Mouse (Mus musculus) gastrocnemius, adult 8-10 months (tissue): ENCODE results near the gene Rnf182. TPM values are rescaled to one million over a fixed set of nuclear protein-coding genes. Genes with fewer than 3 reads are reported as not detected.

Experiments used
- DNase-seq, 2 experiments: peaks; one replicate each; pipeline ENCODE4 v3.0.0; 2022; ENCODE audit warnings: low spot score in 2 of 2
- total RNA-seq, 4 experiments: library from RNA; stranded (reverse); gene quantifications; 2 replicates each; pipeline ENCODE4 v1.2.4; 2022

The Rnf182 gene
- total RNA-seq, 4 experiments from 2014 or later, result 0.10 to 0.11 TPM; not detected in 2

DNA sequence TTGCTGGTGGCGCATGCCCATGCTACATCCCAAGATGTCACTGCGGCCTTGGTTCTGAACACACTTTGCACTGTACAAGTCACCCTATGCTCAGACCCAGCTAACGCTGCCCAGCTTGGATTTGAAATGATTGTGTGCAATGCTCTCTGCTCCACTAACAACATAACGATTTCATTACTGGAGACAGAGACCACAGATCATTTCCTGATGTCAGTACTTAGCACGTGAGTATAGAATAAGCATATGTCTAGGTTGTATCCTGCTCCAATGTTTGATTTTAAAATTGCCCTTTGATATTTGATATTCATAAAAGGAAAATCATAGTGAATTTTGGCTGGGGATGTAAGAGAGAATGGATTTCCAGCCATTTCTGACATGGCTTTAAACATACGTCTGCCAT is 3.5 kb upstream of the Rnf182 start:
- no peak for DNase-seq

DNA sequence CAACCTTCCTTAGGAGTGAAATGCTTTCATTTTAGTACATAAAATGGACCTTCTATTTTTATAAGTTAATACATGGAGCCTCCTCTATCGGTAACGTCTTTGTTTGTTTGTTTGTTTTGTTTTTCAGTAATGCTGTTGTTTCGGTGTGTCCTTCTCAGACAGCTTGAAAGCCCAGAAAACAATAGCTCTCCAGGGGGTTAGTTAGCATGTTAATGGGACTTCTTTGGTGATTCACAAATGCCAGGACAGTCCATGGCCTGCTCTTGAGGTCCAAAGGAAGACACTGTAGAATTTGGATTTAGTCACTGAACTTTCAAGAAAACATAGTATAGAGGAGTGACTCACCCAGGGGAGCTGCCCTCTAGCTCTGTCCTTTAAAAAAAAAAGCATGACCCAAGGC is 843 bp upstream of the Rnf182 start:
- no peak for DNase-seq

DNA sequence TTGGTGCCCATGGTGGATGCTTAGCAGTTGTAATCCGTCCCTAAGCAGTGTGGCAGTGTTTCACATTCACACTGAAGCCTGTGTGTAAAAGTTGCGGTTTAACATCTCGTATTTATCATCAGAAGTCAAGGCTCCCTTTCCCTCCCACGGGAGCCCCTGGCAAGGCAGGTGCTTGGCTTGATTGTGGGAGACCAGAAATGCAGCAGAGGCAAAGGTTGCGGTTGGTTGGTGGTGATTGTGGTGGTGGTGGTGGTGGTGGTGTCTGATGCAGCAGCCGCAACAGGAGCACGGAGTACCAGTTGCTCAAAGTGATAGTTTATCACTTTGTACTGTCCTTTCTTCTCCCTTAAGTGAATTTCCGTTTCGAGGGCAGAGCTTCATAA is 325 bp upstream of the Rnf182 start:
- no peak for DNase-seq

DNA sequence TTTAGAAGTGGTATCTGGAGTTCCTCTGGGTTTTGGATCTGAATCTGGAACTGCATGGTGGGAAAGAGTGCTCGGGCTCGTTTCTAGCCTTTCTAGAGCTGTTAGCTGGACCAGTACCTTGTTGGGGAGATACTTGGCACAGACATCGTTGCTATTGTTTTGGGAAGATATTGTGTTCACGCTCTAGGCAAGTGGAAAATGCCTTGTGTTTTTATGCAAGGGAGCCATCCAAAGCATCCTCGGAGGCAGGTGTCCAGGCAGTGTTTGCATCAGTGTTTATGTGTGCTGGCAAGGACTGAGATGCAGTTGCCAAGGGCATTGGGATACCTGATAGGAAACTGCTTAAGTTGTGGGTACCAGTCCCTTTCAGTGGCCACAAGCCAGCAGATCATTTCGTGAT is 1.0 kb downstream of the Rnf182 start:
- no peak for DNase-seq

DNA sequence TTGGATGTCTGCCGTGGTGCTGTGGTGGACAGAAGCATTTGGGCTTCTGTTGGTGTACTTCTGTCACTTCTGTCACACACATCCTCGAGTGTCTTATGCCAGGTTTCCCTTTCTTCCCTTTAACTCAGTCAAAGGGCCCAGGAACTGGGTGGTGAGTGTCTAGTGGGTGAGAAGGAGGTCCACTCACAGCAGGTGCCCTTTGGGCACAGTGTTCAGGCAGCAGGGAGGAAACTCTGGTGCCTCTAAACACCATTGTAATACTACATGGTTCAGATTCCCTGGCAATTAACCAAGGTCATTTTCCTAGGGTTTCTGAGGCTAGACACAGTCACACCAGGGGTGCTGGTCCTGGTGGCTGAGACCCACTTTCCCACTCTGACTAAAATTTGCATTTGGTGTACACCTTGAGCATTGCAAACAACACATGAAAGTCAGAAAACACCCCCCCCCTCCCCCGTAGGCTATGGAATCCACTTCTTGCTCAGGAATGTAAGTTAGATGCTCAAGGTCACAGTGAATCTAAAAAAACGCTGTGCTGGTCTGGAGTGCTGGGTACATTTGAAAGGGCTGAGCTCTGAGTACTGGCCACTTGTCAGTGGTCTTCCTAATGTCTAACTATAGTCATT is 4.2 kb downstream of the Rnf182 start:
- no peak for DNase-seq

DNA sequence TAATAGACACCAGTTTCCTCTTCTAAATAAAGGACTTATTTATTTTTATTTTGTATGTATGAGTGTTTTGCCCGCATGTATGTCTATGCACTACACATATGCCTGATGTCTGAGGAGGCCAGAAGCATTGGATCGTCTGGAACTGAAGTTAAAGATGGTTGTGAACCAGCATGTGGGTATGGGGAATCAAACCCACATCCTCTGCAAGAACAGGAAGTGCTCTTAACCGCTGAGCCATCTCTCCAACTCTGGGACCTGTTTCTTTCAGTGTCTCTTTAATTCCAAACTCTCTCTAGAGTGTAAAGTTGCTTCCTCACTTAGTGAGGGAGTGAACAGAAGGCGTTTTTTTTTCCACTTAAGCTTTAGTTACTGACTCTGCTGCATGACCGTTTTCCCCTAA is 12.4 kb downstream of the Rnf182 start:
- no peak for DNase-seq

DNA sequence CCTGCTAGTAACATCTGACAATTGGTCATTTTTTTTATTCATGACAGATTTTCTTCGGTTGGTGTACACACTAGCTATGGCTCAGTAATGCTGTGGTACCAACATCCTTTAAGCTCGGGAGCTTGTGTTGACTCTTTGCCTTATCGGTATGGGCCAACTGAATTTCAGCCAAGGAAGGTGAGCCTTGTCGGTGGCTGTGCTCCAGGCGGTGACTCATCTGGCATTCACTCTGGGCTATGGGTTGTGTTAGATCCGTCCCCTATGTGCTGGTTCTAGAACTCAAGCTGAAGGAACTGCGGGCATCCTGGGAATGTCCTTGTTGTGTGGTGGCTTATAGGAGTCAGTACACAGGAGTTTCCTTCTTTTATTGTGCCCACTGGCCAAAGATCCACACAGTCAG is 14.3 kb downstream of the Rnf182 start:
- peak in 1 of 2 experiments; percentile 29 for DNase-seq

DNA sequence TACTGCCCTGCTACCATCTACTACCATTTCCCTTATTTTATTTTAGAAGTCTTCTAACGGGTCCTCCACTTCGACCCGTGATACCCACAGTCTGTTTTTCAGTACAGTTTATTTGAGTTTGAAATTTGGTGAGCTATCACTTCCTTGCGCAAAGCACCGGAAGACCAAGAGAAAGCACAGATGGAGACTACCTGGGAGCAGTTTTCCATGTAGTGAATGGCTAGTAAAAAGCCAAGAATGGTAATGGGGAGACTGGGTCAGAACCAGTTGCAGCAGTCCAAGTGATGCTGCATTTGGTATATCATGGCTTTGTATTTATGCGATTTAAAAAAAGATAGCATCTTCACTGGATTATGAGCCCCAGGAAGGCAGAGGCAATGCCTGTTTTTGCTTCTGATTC is 15.8 kb downstream of the Rnf182 start:
- no peak for DNase-seq

DNA sequence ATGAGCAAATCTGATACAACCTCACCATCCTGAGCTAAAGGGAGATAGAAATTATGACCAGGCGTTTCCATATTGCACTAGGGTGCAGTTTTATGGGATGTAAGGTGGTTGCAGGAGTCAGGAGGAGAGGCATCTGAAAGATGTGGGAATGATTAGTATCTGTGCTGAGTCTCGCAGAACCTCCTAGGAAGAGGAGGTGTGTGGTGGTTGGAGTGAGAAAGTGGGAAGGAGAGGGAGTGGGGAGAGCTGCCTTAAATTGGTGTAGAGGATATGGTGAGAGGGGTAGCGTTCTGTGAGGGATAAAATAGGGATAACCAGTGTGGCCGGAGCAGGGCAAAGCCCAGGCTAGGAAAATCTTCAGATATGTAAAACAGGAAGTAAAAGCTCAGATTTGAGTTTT is 17.5 kb downstream of the Rnf182 start:
- no peak for DNase-seq

DNA sequence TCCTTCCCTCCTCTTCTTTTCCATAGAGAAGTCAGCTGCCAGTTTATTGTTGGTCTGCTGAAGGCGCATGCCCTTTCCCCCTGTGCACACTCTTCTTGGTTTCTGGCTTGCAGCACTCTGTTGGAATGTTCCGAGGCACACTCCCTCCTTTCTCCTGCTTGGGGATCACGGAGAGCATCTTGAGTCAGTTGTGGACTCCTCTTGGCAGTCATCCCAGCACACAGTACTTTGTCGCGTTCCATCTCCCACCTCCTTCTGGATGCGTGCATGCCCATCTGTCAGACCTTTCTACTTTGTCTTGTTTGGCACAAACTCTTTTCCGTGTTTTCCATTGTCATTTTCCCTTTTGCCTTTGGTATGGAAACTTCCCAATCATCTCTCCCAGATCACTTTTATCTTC is 22.2 kb downstream of the Rnf182 start:
- DNase-seq, result no peak

DNA sequence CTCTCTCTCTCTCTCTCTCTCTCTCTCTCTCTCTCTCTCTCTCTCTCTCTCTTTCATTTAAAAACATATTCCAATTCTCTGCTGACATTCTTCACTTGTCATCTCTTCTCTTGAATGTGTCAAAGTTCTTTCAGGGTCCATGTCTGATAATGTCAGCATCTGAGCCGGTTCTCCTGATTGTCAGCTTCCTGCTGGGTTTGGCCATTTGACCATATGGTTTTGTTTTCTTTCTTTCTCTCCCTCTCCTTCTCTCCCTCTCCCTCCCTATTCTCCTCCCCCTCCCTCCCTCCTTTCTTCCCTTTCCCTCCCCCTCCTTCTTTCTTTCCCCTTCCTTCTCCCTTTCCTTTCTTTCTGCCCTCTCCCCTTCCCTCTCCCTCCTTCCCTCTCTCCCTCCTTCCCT is 29.5 kb downstream of the Rnf182 start:
- no peak for DNase-seq

DNA sequence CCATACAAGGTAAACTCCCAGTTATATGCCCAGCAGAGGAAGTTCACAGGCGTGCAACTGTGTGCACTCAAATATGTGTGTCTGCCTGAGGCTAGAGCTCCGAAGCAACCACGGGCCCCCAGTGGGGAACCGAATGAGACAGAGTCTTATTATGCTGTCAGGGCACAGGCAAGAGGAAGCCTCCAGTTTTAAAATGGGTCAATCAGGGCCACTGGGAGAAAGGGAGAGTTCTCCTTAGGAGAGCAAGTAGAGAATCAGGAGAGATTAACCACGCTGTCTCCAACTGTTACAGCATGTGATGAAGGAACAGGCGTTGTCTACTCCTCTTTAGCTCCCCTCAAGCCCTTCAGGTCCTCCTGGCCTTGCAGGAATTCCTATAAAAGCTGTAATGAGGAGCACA is 33.0 kb downstream of the Rnf182 start:
- DNase-seq, result no peak

DNA sequence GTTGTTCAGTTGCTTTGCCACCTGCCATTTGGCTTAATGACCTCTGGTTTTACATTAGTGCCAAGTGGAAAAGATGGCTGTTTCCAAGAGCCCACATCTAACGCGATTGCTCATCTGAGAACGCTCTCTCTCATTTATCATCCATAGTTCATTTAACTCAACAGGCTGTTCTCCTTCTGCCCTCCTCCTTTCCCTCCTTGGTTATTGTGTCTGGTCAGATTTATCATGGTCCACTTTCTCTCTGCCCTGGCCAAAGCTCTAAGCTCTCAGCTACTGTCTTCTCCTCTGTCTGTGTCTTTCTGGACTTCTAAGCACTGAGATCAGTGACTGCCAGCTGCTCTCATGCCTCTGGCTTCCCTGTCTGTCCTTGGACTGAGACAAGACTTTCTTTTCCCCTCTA is 35.8 kb downstream of the Rnf182 start:
- DNase-seq, result no peak

DNA sequence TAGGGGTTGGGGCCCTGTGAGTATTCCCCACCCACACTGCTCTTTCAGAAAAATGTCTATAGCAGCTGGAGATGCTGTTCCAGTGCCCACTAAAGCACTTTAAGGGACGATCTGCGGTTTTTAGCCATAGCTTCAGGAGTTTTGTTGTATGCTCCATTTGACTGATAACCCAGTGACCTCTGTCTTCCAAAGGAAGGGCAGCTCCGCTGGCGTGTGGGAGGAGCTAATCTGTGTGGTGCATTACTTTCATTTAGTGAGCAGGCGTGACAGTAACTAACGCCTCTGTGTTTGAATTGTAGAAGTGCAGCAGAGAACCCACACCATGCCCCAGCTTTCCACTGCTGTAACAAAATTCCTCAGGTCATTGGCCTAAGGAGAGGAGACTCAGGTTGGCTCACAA is 38.6 kb downstream of the Rnf182 start:
- no peak for DNase-seq

DNA sequence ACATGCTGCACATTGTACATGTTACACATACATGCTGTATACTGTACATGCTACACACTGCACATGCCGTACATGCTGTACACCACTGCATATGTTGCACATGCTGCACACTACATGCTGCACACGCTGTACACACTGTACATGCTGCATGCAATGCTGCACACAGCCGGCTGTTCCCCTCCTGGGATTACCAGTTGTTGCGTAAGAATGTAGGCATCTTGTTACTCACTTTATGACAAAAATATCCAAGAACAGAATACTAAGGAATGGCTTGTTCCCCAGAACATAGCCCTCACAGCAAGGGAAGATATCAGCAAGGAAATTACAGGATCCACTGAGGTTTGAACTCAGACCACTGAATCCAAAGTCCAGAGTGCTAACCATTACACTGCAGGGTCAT is 47.7 kb downstream of the Rnf182 start:
- no peak for DNase-seq

DNA sequence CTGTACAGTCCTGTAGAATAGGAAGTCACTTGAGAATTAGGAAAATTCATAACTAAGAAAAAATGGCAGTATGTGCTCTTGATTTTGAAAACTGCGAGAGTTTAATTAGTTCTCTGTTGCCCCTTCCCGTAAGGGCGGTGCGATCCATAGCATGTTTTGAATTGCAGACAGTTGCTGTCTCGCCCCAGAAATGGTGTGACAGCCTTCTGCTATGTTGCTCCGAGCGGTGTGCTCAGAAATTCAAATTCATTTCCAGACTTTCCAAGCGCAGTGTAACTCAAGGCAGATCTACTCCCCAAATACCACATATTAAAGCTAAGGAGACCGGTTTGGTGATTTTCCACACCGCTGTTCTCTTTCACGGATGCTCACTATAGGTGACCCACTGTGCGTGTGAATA is 50.6 kb downstream of the Rnf182 start:
- no peak for DNase-seq

DNA sequence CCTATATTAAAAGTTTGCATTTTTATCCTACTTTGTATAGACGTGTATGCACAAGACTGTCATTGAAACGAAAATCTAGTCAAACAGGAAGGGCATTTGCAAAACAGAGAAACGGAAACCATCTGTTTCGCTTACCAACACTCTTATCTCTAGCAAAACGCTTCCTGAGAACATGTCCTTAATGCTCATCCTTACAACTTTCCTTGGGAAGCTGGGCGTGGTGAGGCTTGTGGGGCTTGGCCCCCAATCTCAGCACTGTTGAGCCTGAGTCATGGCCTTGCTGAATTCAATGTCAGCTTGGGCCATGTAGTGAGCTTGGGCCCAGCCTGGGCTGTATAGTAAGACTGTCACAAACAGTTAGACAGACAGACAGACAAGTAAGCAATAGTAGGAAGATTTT is 51.4 kb downstream of the Rnf182 start:
- DNase-seq, result no peak

DNA sequence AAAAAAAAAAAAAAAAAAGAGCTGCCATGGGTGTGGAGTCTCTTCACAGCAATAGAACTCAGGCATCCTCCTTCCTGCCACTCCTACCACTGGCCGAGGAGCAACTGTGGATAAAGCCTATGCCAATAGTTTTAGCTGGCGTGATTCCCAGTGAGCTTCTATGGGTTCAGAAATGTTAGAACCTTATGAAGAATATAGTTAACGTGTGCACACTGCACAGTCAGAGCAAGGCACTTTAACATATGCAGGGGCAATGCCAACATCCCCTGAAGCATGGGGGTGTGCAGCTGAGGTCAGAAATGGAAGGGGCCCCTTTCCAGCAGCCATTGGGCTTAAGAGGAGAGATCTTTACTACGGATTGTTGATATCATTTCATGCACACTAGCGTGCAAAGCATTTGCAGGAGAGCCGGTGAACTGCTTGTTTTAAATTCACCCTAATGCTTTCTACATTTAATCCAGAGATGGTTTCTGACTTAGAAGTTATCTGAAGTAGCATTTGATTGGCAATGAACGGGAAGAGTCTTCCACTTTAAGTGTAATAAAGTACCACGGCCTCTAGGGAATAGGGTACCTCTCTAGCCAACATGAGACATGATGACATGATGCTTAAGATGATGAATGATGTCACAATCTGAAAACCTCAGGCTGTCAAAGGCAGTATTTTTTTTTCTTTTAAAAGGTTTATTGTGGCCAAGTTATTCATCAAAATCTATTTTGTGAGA is 61.8 kb downstream of the Rnf182 start:
- DNase-seq, result no peak

DNA sequence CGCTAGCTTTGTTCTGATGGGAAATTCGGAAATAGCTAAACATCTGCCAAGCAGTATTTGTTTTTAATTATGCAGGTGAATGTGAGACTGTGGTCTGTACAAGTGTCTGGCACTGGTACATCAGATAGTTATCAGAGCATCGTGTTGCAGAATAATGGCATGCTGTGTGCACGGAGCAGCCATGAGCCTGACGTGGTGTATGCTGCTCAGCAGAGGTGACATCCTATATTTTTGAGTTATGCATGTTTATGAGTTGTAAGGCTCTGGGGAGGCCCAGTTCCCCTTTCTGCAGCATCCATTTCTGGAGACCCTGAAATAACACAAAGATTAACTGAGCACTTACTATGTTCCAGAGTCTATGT is 62.4 kb downstream of the Rnf182 start:
- no peak for DNase-seq

DNA sequence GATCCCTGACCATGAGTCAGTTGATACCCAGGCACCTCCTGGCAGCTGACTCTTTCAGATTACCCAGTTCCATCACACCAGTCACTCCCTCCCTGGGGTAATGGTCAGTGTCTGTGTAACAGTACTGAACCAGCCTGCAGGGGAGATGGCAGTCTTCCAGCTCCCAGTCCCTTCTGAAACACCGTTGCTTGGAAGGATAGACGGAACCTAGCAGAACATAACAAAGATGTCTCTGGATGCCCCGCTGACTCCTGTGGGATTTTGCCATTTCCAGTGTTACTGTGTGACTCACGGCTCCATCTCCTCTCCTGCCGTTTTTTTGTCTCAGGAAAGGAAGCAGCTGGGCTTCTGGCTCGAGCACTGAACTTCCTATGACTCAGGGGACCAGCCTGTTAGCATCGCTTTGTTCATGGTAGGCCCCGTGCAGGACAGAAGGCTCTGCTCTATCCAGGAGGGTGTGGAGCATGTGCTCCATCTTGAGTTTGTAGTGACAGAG is 69.0 kb downstream of the Rnf182 start:
- DNase-seq, result no peak

DNA sequence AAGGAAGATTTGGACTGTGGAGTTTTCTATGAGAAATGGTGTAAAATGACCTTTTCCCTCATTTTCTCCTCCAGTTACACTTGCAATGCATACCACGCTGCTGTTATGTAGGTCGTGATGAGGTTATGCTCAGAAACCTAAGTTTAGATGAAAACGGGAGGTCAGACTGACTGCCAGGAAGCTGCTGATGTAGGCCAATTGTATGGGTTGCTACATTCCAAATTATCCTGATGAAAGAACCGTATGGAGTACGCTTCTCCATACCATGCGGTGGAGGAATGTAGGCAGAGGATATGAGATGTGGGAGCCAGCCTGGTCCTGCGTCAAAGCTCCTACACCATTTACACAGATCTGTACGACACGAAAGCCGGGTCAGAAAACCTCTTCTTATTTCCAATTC is 72.6 kb downstream of the Rnf182 start:
- DNase-seq, result no peak

DNA sequence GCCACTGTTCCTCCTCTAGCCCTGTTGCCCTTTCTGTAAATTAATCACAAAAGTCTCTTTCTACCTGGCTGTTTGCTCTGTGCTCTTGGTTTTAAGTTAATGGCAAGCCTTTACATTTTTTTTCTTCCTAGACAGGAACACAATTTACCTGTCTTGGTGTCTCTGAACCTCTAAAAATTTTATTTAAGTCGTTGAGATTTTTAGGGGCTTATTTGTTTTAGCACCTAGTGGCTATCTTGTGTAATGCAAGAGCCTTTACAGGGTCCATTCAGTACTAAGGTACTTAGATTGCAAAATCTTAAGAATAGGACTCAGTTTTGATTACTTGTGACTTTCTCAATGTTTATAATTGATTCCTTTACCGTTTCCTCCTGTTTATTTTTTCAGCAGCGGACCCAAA is 76.2 kb downstream of the Rnf182 start:
- DNase-seq, result no peak

DNA sequence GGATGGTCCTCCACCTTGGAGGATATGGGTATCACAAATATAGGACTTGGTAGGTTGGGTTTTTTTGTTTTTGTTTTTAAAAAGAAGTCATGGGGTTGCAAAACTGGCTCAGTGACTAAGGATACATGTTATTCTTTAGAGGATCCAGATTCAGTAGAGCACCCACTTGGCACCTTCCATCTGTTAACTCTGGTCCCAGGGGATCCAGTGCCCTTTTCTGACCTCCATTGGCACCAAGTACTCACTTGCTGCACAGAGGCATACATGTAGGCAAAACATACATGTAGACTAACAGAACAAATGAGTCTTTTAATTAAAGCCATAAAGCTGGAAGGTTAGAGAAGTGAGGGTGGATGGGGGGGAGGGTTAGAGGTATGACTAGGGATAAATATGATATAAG is 80.0 kb downstream of the Rnf182 start:
- DNase-seq, result no peak

DNA sequence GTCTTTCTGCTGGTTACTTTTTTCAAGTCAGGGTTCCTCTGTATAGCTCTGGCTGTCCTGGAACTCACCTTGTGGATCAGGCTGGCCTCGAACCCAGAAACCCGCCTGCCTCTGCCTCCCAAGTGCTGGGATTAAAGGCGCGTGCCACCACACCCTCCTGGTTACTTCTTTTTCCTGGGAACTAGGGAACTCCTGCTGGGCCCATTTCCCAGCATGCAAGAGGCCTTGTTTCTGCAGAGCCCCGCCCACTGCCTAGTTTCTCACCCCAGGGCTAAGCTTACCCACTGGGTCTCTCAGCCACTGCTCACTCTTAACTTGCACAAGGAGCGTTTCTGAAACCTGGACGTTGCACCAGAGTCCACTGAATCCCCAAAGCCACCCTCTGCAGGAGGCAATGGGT is 80.5 kb downstream of the Rnf182 start:
- DNase-seq, result no peak
